Mouse (Mus musculus) heart, adult 2 months (tissue): ENCODE data around the gene Rpl10a. TPM values are rescaled to one million over a fixed set of nuclear protein-coding genes. Genes with fewer than 3 reads are reported as not detected.

Source experiments
- DNase-seq, 2 experiments: peaks; one replicate each; pipeline ENCODE4 v3.0.0; 2021
- H3K27ac ChIP-seq: fragments of 200-600 bp; 2 replicates; pipeline ENCODE4 v1.8.1; 2022
- H3K27me3 ChIP-seq: fragments of 200-500 bp; 2 replicates; pipeline ENCODE4 v1.6.1; 2012; ENCODE audit warnings: mild to moderate bottlenecking, low read length, inconsistent platforms, mixed read lengths; ENCODE audit not compliant: control insufficient read depth, insufficient read depth
- H3K36me3 ChIP-seq: fragments of 200-500 bp; 2 replicates; pipeline ENCODE4 v1.6.1; 2012; ENCODE audit warnings: low read length, inconsistent platforms; ENCODE audit not compliant: control insufficient read depth, insufficient read depth
- H3K4me1 ChIP-seq: fragments of 200-500 bp; 2 replicates; pipeline ENCODE4 v1.6.1; 2011; ENCODE audit warnings: low read length; ENCODE audit not compliant: control insufficient read depth, insufficient read depth
- H3K4me3 ChIP-seq: fragments of 200-600 bp; 2 replicates; pipeline ENCODE4 v1.8.1; 2022
- H3K79me2 ChIP-seq: fragments of 200-500 bp; replicated peaks from 2 replicates; pipeline ENCODE4 v1.6.1; 2012; ENCODE audit warnings: mild to moderate bottlenecking, inconsistent platforms, low read length, moderate library complexity, mixed read lengths; ENCODE audit not compliant: control insufficient read depth, insufficient read depth
- H3K9ac ChIP-seq: fragments of 200-500 bp; 2 replicates; pipeline ENCODE4 v1.6.1; 2012; ENCODE audit warnings: low read depth, mild to moderate bottlenecking, control low read depth, inconsistent platforms, low read length, mixed read lengths
- CTCF ChIP-seq: fragments of 200-600 bp; IDR thresholded peaks from 2 replicates; pipeline ENCODE4 v1.8.1; 2022; ENCODE audit warnings: antibody characterized with exemption, mild to moderate bottlenecking, moderate library complexity
- EP300 ChIP-seq: fragments of 200-500 bp; IDR thresholded peaks from 2 replicates; pipeline ENCODE4 v1.6.1; 2011; ENCODE audit warnings: low read depth, low read length, control low read depth; ENCODE audit not compliant: insufficient read depth
- POLR2A ChIP-seq: fragments of 200-500 bp; IDR thresholded peaks from 2 replicates; pipeline ENCODE4 v1.6.1; 2011; ENCODE audit warnings: mild to moderate bottlenecking, low read depth, low read length, control low read depth; ENCODE audit not compliant: insufficient read depth
- WGBS: fragments of 180-500 bp; shearing (Covaris S2); methylation state at CpG from one replicate; pipeline ENCODE4 v1.1.7; 2018; 5-methylcytosine and 5-hydroxymethylcytosine counted together
- intact Hi-C: fragments of 180-260 bp; cut with DNase I; formaldehyde crosslinking; loops from one replicate; pipeline ENCODE4 v1.15.1; 2025
- long read RNA-seq: library from polyadenylated mRNA; stranded (forward); transcript quantifications from one replicate; pipeline ENCODE4 v2.0.0, GENCODE M21; 2021
- polyA plus RNA-seq: library from polyadenylated mRNA; depleted of rRNA; stranded (reverse); fragments of >200 nt; gene quantifications from 2 replicates; pipeline ENCODE4 v1.2.3, GENCODE M21; 2012; rRNA removed
- total RNA-seq, 2 experiments: library from RNA; stranded (reverse); gene quantifications; 2 replicates each; pipeline ENCODE4 v1.2.3; 2021

Gene Rpl10a
- 100 to 1,000 TPM; 360 to 417 TPM for total RNA-seq
- polyA plus RNA-seq, result 634 and 1,197 TPM in 2 replicates
- long read RNA-seq, transcript Rpl10a-201 (6 exons, 830 nt), result major isoform, 118 of 122 reads
- long read RNA-seq, partial matches to known transcripts, result 1 of 122 reads
- long read RNA-seq, other reads (novel, unspliced or antisense), result 0 of 122 reads

- TF ChIP-seq CTCF (peak; percentile 96), EP300 (peak; percentile 59; the same call in 1 of the 2 replicates), POLR2A (peak; percentile 96)
- Histone ChIP-seq H3K27me3 (no peaks in the 10 kb centered on the region), H3K4me3 (peak within 1 kb of the TSS; percentile 89), H3K79me2 (no peaks in the 10 kb centered on the region), H3K4me1 (peaks cover 2% of the 10 kb centered on the region), H3K27ac (peak within 1 kb of the TSS; percentile 81), H3K9ac (peak within 1 kb of the TSS; percentile 70), H3K36me3 (peaks cover 4% of the 10 kb centered on the region; the same call in 1 of the 2 replicates)
- intact Hi-C loops, result loop anchor here (1.0 to 5.0 kb wide), 4 partner anchors 16 to 199 kb away; partner anchors contain the start of genes Fance and Tead3
- DNase-seq, result peak; percentile 97 to 99
- under 1% methylated on average over 67 of the region's 67 CpGs for WGBS
Measured at GRCm38 (mm10) chr17:28328366-28328928, at the start of gene Rpl10a. Gene Rpl10a, plus strand, starts transcription at chr17:28328471.

- H3K36me3 ChIP-seq, result no peaks in the 10 kb centered on the region
- no peak for DNase-seq
- WGBS, result 55% methylated on average over 4 of the region's 4 CpGs
- intact Hi-C loops, result no loop called here
- H3K4me1 ChIP-seq, result peaks cover 10% of the 10 kb centered on the region
- no peak for TF ChIP-seq EP300
- no peak for TF ChIP-seq CTCF
- TF ChIP-seq POLR2A, result no peak
- peaks cover 4% of the 10 kb centered on the region; the same call in 1 of the 2 replicates for H3K79me2 ChIP-seq
- no peak overlapping the region for H3K27ac ChIP-seq
- H3K4me3 ChIP-seq, result no peak overlapping the region
- no peak overlapping the region for H3K9ac ChIP-seq
- H3K27me3 ChIP-seq, result no peaks in the 10 kb centered on the region
Measured at GRCm38 (mm10) chr17:28279236-28279635, 49.0 kb upstream of the Rpl10a start.

- Histone ChIP-seq H3K79me2 (peaks cover 4% of the 10 kb centered on the region; the same call in 1 of the 2 replicates), H3K4me1 (peaks cover 10% of the 10 kb centered on the region), H3K9ac (no peak overlapping the region), H3K36me3 (no peaks in the 10 kb centered on the region), H3K4me3 (no peak overlapping the region), H3K27me3 (no peaks in the 10 kb centered on the region), H3K27ac (no peak overlapping the region)
- intact Hi-C loops, result no loop called here
- peak; percentile 66 to 74 for DNase-seq
- TF ChIP-seq POLR2A, result no peak
- TF ChIP-seq CTCF, result no peak
- no peak for TF ChIP-seq EP300
- 55% methylated on average over 15 of the region's 15 CpGs for WGBS
Measured at GRCm38 (mm10) chr17:28279780-28280422, 48.4 kb upstream of the Rpl10a start.

- no peak overlapping the region for H3K9ac ChIP-seq
Measured at GRCm38 (mm10) chr17:28280423-28280800, 47.9 kb upstream of the Rpl10a start.

GRCm38 (mm10) chr17:28280831-28281377 is 47.4 kb upstream of the Rpl10a start:
- H3K27me3 ChIP-seq, result no peaks in the 10 kb centered on the region
- no peak overlapping the region for H3K9ac ChIP-seq
- no peak overlapping the region for H3K27ac ChIP-seq
- no peaks in the 10 kb centered on the region for H3K36me3 ChIP-seq
- DNase-seq, result no peak
- WGBS, result 36% methylated on average over 5 of the region's 5 CpGs
- no peak for TF ChIP-seq CTCF
- TF ChIP-seq EP300, result no peak
- TF ChIP-seq POLR2A, result no peak
- H3K4me3 ChIP-seq, result no peak overlapping the region
- peaks cover 10% of the 10 kb centered on the region for H3K4me1 ChIP-seq
- intact Hi-C loops, result no loop called here
- peaks cover 4% of the 10 kb centered on the region; the same call in 1 of the 2 replicates for H3K79me2 ChIP-seq

More at GRCm38 (mm10) chr17:28280423-28280800, 47.9 kb upstream of the Rpl10a start:
- H3K27me3 ChIP-seq, result no peaks in the 10 kb centered on the region
- H3K4me3 ChIP-seq, result no peak overlapping the region
- intact Hi-C loops, result no loop called here
- 55% methylated on average over 7 of the region's 7 CpGs for WGBS
- H3K27ac ChIP-seq, result no peak overlapping the region
- no peaks in the 10 kb centered on the region for H3K36me3 ChIP-seq
- DNase-seq, result no peak
- H3K4me1 ChIP-seq, result peaks cover 10% of the 10 kb centered on the region
- peaks cover 4% of the 10 kb centered on the region; the same call in 1 of the 2 replicates for H3K79me2 ChIP-seq
- TF ChIP-seq CTCF (no peak), EP300 (no peak), POLR2A (no peak)

- Histone ChIP-seq H3K27ac (no peak overlapping the region), H3K79me2 (peaks cover 4% of the 10 kb centered on the region; the same call in 1 of the 2 replicates), H3K27me3 (no peaks in the 10 kb centered on the region), H3K36me3 (no peaks in the 10 kb centered on the region), H3K4me3 (no peak overlapping the region), H3K4me1 (peaks cover 10% of the 10 kb centered on the region), H3K9ac (no peak overlapping the region)
- TF ChIP-seq EP300 (no peak), POLR2A (no peak), CTCF (no peak)
- intact Hi-C loops, result no loop called here
- no peak for DNase-seq
- WGBS, result 88% methylated on average over 7 of the region's 7 CpGs
Measured at GRCm38 (mm10) chr17:28281866-28282441, 46.3 kb upstream of the Rpl10a start.
